Mouse (Mus musculus) spleen, adult 18-20 months (tissue): ENCODE results near the gene Cyp11a1.

Experiments
- DNase-seq, 2 experiments: peaks; one replicate each; pipeline ENCODE4 v3.0.0; 2022; ENCODE audit warnings: mixed read lengths in 2 of 2

Gene Cyp11a1

GRCm38 (mm10) chr9:57972776-57973439 is 33.3 kb upstream of the Cyp11a1 start:
- no peak for DNase-seq

GRCm38 (mm10) chr9:57973440-57974066 is 32.7 kb upstream of the Cyp11a1 start:
- no peak for DNase-seq

GRCm38 (mm10) chr9:57974221-57974620 is 32.0 kb upstream of the Cyp11a1 start:
- DNase-seq, result no peak

- no peak for DNase-seq
Measured at GRCm38 (mm10) chr9:57975200-57975821, 30.9 kb upstream of the Cyp11a1 start.

- no peak for DNase-seq
Measured at GRCm38 (mm10) chr9:57978025-57978424, 28.2 kb upstream of the Cyp11a1 start.

GRCm38 (mm10) chr9:57978858-57979257 is 27.4 kb upstream of the Cyp11a1 start:
- DNase-seq, result no peak

GRCm38 (mm10) chr9:57980570-57980969 is 25.6 kb upstream of the Cyp11a1 start:
- no peak for DNase-seq

GRCm38 (mm10) chr9:57985304-57985703 is 20.9 kb upstream of the Cyp11a1 start:
- no peak for DNase-seq

GRCm38 (mm10) chr9:57986293-57986692 is 19.9 kb upstream of the Cyp11a1 start:
- DNase-seq, result no peak

GRCm38 (mm10) chr9:57988098-57988497 is 18.1 kb upstream of the Cyp11a1 start:
- peak; percentile 50 to 56 for DNase-seq

- no peak for DNase-seq
Measured at GRCm38 (mm10) chr9:57989309-57989708, 16.9 kb upstream of the Cyp11a1 start.

GRCm38 (mm10) chr9:57990438-57991110 is 15.6 kb upstream of the Cyp11a1 start:
- peak in 1 of 2 experiments; percentile 60 for DNase-seq

- DNase-seq, result no peak
Measured at GRCm38 (mm10) chr9:57992060-57992459, 14.2 kb upstream of the Cyp11a1 start.

GRCm38 (mm10) chr9:57992781-57993591 is 13.2 kb upstream of the Cyp11a1 start:
- no peak for DNase-seq

GRCm38 (mm10) chr9:57995282-57995681 is 10.9 kb upstream of the Cyp11a1 start:
- DNase-seq, result no peak

GRCm38 (mm10) chr9:57997511-57998031 is 8.6 kb upstream of the Cyp11a1 start:
- DNase-seq, result no peak

GRCm38 (mm10) chr9:57998032-57998659 is 8.1 kb upstream of the Cyp11a1 start:
- no peak for DNase-seq

GRCm38 (mm10) chr9:57998685-57999084 is 7.5 kb upstream of the Cyp11a1 start:
- no peak for DNase-seq

- no peak for DNase-seq
Measured at GRCm38 (mm10) chr9:57999676-58000075, 6.5 kb upstream of the Cyp11a1 start.

- DNase-seq, result no peak
Measured at GRCm38 (mm10) chr9:58003272-58003671, 2.9 kb upstream of the Cyp11a1 start.

GRCm38 (mm10) chr9:58008336-58009014 is 2.3 kb downstream of the Cyp11a1 start:
- no peak for DNase-seq
